Mouse (Mus musculus): ENCODE data around the gene Stpg3. TPM values are rescaled to one million over a fixed set of nuclear protein-coding genes. Genes with fewer than 3 reads are reported as not detected.
A peak's percentile ranks its signal among the peaks of the same experiment; 100 is the strongest.

The Stpg3 gene
- total and polyA plus RNA-seq, 3 experiments, result 0.07 TPM; not detected in 2

DNA sequence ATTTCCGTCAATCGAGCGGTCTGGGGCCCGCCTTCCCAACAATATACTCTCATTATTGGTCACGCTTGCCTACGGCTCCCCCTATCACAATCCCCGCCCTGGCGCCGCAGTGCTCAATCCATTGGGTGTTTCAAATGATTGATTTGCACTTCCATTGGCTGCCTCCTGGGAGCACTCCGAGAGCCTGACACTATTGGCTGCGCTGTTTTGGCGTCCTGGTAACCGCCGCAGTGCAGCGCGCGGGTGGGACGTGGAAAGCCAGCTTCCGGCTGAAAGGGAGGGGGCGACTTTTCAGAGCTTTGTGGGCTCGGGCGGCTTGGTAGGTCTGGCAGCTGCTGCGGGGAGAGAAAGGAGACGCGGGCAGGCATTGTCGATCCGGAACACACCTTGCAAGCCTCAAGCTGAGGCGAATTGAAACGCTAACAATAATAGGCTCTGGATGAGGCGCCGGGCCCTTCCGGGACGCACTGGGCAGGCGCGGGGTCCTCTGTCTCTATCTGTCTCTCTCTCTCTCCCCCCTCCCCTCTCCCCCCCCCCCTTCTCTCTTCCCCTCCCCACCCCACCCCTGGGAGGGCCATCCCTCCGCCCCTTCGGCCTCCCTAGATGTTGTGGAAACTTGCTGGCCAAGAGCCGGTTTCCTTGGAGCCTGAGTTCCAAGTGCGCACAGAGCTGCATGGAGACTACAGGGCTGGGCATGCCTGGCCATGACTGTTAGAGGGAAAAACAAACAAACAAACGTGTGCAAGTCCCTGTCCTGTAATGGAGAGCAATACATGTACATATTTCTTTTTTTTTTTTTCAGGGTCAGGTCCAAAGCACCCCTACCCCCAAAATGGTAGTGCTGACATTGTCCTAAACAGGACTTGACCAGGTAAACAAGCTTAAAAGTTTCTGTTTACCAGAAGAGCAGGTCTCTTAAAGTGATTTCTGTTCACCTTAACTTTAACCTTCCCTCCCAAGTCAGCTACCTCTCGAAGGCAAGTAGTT is 10.6 kb upstream of the Stpg3 start (continued):
- TF ChIP-seq USF2 (IDR thresholded peaks at IDR 0.05; ENCODE audit: borderline replicate concordance in 1 of 2, insufficient read depth in 1 of 2, low read depth in 1 of 2, low read length in 2 of 2) (no peak), CTCF (IDR thresholded peaks at IDR 0.05 in 2 of 3, conservative IDR thresholded peaks at IDR 0.05 in 1 of 3; ENCODE audit: control insufficient read depth in 1 of 3, insufficient read depth in 1 of 3, low read depth in 2 of 3, low read length in 3 of 3, poor library complexity in 1 of 3, severe bottlenecking in 1 of 3) (no peak), POLR2AphosphoS5 (IDR thresholded peaks at IDR 0.05; ENCODE audit: borderline replicate concordance, low read depth, low read length) (no peak), GATA1 (IDR thresholded peaks at IDR 0.05; ENCODE audit: low read depth, low read length) (0 out of 2 replicates have a peak, but pooled peaks have one; percentile 5), MYB (IDR thresholded peaks at IDR 0.05; ENCODE audit: low read depth, low read length) (no peak)

- H3K79me2 ChIP-seq (ENCODE audit: control insufficient read depth, insufficient read depth, low read length, poor library complexity), result peaks cover 17% of the 10 kb centered on the region
- no peaks in the 10 kb centered on the region for H3K9me3 ChIP-seq (replicated peaks; ENCODE audit: insufficient read depth, low read length)
- no peak for DNase-seq (ENCODE audit: low read depth, low spot score)
- H3K27me3 ChIP-seq (ENCODE audit: control insufficient read depth in 1 of 2, insufficient read depth in 2 of 2, low read length in 2 of 2), result no peaks in the 10 kb centered on the region
- H3K4me3 ChIP-seq (ENCODE audit: control insufficient read depth in 1 of 2, insufficient read depth in 1 of 2, low read depth in 2 of 2, low read length in 2 of 2), result peak within 1 kb of the TSS; percentile 96 to 97
- peaks cover 6 to 8% of the 10 kb centered on the region in 2 experiments for H3K36me3 ChIP-seq (ENCODE audit: control insufficient read depth in 1 of 2, insufficient read depth in 2 of 2, low read length in 2 of 2)
- peak within 1 kb of the TSS; percentile 99 for H3K9ac ChIP-seq (ENCODE audit: control insufficient read depth, low read depth, low read length, poor library complexity, severe bottlenecking)
- TF ChIP-seq E2F4 (IDR thresholded peaks at IDR 0.05; ENCODE audit: borderline replicate concordance, low read depth, low read length) (no peak), CHD2 (IDR thresholded peaks at IDR 0.05; ENCODE audit: low read length) (no peak), ZMIZ1 (IDR thresholded peaks at IDR 0.05; ENCODE audit: low read depth, low read length) (peak; percentile 99), ETS1 (IDR thresholded peaks at IDR 0.05; ENCODE audit: low read depth, low read length) (no peak), JUND (IDR thresholded peaks at IDR 0.05; ENCODE audit: low read depth, low read length) (no peak), HCFC1 (IDR thresholded peaks at IDR 0.05; ENCODE audit: low read depth, low read length) (peak; percentile 65; the same call in 1 of the 2 replicates), SIN3A (IDR thresholded peaks at IDR 0.05; ENCODE audit: low read length) (peak; percentile 27; the same call in 1 of the 2 replicates), MYC (IDR thresholded peaks at IDR 0.05; ENCODE audit: low read depth, low read length) (peak; percentile 79), POLR2AphosphoS2 (IDR thresholded peaks at IDR 0.05; ENCODE audit: low read length) (peak; percentile 100), TBP (IDR thresholded peaks at IDR 0.05; ENCODE audit: low read depth, low read length) (peak; percentile 99), TAL1 (IDR thresholded peaks at IDR 0.05; ENCODE audit: low read length) (no peak), NRF1 (IDR thresholded peaks at IDR 0.05; ENCODE audit: insufficient read depth, low read depth, low read length, poor library complexity, severe bottlenecking) (peak; percentile 61; the same call in 1 of the 2 replicates), UBTF (IDR thresholded peaks at IDR 0.05; ENCODE audit: borderline replicate concordance, insufficient read depth, low read depth, low read length) (no peak; the same call in 1 of the 2 replicates), ELF1 (IDR thresholded peaks at IDR 0.05; ENCODE audit: low read depth, low read length) (peak; percentile 45; the same call in 1 of the 2 replicates), MXI1 (IDR thresholded peaks at IDR 0.05; ENCODE audit: low read depth, low read length) (peak; percentile 42; the same call in 1 of the 2 replicates), POLR2A (IDR thresholded peaks at IDR 0.05; ENCODE audit: control insufficient read depth in 1 of 2, insufficient read depth in 1 of 2, low read depth in 1 of 2, low read length in 2 of 2, poor library complexity in 1 of 2) (peak; percentile 99 to 100), TCF12 (IDR thresholded peaks at IDR 0.05; ENCODE audit: low read depth, low read length) (peak; percentile 64), POLR2AphosphoS5 (IDR thresholded peaks at IDR 0.05; ENCODE audit: borderline replicate concordance, low read depth, low read length) (peak; percentile 99), KAT2A (conservative IDR thresholded peaks at IDR 0.05; ENCODE audit: low read depth, low read length) (0 out of 2 replicates have a peak, but pooled peaks have one; percentile 9), GABPA (IDR thresholded peaks at IDR 0.05; ENCODE audit: low read depth, low read length) (no peak), CTCF (IDR thresholded peaks at IDR 0.05 in 2 of 3, conservative IDR thresholded peaks at IDR 0.05 in 1 of 3; ENCODE audit: control insufficient read depth in 1 of 3, insufficient read depth in 1 of 3, low read depth in 2 of 3, low read length in 3 of 3, poor library complexity in 1 of 3, severe bottlenecking in 1 of 3) (no peak), NELFE (IDR thresholded peaks at IDR 0.05; ENCODE audit: low read depth, low read length) (peak; percentile 99), SMC3 (IDR thresholded peaks at IDR 0.05; ENCODE audit: low read depth, low read length) (no peak), ZNF384 (IDR thresholded peaks at IDR 0.05; ENCODE audit: low read depth, low read length) (no peak)
- H3K4me1 ChIP-seq (ENCODE audit: control insufficient read depth in 1 of 2, insufficient read depth in 2 of 2, low read length in 2 of 2), result peaks cover 6 to 18% of the 10 kb centered on the region in 2 experiments; a peak in 3 of 4 replicates
- peak within 1 kb of the TSS; percentile 100 for H3K27ac ChIP-seq (ENCODE audit: control insufficient read depth, low read depth, low read length)
Measured at GRCm38 (mm10) chr2:25224492-25224765, 10.0 kb upstream of the Stpg3 start, which contains the start of gene Tubb4b. Gene Tubb4b, minus strand, starts transcription at chr2:25224702.
